Mouse (Mus musculus) fibroblast of lung, adult 2 months (primary cell): ENCODE results near the gene Prox2.

Source experiments
- DNase-seq: peaks from one replicate; pipeline ENCODE4 v3.0.0-alpha.2; 2011; ENCODE audit warnings: low read depth

Gene Prox2

DNA sequence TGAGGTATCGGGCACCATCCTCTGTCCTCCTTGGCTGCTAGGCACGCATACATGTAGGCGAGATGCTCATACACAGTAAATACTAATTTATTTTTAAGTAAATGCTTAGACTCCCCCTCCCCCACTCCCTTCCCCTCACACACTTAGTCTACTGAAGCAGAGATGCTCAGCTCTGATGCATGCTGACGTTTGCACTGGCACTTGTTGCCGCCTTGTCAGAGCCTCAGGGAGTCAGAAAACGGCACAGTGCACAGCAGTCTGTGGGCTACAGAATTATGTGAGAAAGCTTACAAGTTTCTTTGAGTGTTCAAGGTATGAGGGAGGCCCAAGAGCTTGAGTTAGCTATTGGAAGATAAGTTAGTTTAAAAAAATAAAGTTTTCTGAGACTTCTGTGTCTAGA lies 20.8 kb upstream of the Prox2 start:
- DNase-seq, result no peak

DNA sequence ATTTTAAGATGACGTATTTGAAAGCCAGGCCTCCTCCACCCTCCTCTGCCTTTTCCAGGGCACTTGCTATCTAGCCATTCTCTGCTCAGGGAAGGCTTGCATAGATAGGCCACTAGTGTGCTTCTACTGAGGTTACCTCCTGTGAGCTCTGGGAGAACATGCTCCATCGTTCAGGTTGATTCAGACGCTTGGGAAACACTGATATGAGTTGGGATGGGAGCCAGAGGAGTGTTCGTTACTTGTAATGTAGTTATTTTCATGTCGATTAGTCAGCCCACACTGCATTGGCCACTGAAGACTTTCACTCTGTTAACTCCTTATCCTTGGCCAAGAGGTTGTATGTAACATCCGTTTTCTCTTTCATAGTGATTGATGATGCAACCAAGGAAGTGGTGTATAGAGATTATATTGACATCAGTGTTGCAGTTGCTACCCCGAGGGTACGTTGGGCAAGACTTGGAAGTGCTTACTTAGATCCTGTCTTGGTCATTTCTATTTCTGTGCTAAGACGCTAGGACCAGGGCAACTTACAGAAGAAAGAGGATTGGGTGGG lies 18.9 kb upstream of the Prox2 start:
- DNase-seq, result no peak

DNA sequence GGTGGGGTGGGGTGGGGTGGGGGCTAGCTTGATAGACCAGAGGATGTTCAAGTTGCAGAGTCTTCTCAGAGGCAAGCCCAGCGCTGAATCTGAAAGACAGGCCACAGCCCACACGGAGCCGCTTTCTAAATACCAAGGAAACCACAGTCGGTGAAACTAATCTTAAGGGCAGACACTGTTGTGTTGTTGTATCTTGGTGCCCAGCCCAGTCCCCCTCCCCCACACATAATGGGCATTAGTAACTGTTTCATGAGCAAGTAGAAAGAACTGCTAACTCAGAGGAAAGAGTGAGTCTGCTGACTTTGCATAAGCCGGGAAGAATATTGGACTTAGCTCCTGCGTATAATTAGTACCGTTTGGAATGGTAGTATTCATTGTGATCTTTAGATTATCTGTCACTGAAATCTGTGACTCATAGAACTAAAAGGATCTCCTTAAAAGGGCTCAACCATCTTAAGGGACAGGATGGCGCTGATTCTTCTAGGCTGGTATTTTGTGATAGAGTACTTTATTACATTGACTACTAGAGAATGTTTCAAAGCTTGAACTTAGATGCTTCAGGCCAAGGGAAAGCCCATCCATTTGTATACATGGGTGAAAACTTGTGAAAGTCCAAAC lies 16.5 kb upstream of the Prox2 start:
- DNase-seq, result peak; percentile 90

DNA sequence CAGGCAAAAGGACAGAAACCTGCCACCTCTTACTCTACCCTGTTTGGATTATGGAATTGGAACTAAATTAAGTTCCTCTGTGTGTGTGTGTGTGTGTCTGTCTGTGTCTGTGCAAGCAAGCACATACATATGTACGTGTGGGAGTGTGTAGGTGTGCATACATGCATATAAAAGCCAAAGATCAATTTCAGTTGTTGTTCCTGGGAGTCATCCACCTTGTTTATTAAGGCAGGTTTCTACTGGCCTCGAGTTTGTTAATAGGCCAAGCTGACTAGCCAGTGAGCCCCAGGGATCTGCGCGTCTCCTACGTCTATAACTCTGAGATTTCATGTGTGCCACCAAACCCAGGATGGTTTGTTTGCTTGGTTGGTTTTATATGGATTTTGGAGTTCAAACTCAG lies 14.2 kb upstream of the Prox2 start:
- DNase-seq, result no peak

DNA sequence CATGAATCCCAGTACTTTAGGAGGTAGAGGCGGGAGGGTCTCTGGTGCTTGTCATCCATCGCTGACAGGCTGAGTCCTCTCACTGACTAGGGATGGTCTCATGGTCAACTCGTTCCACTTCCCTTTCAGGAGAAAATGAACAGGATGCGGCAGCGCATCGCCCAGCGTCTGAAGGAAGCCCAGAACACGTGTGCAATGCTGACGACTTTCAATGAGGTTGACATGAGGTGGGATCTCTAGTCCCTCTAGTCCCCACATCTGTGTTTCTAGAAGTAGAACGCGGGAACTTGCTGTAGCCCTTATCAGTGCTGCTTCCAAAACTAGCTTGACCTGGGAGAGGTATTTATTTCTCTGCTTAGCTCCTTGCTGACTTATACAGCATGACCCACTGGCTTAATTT lies 13.1 kb upstream of the Prox2 start:
- no peak for DNase-seq

DNA sequence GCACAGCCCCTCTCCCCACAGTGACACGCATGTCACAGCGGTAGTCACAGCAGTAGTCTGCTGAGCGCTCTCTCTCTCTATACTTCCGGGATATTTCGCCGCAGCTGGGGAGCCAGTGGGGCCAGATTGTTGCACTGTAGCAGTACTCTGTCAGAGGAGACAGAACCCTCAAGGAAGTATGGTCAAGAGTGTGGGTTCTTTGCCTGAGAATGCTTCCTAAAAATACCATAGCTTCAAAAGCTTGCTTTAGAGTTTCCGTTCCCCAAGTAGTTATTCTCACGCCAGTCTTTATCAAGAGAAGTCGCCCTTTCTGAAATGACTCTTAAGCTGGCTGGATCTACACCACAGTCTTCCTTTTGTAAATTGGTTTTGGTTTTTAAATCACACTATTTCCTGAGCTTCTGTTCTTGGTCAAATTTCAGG lies 12.6 kb upstream of the Prox2 start:
- no peak for DNase-seq

DNA sequence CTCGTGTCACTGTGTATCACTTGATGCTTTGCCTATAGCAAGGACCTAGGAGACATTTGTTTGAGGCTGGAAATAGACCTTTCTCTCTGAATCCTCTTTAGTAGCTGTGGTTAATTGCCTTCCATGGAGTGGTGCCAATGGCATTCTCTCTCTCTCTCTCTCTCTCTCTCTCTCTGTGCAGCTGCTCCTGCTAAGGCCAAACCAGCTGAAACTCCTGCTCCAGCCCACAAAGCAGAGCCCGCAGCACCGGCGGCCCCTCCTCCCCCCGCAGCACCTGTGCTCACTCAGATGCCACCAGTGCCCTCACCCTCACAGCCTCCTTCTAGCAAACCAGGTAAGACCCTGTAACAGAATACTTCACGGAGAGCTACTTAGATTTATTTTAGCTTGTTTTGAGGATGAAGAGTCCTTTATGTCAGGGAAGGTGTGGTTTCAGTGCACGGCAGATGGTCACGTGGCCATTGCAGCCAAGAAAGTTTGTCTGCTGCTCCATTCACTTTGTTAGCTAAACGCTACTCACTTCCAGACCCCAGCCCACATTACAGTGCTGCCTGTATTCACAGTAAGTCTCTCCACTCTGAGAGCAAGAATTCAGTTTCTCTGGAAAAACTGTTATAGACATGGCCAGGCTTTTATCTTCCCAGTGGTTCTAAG lies 11.4 kb upstream of the Prox2 start:
- DNase-seq, result no peak

DNA sequence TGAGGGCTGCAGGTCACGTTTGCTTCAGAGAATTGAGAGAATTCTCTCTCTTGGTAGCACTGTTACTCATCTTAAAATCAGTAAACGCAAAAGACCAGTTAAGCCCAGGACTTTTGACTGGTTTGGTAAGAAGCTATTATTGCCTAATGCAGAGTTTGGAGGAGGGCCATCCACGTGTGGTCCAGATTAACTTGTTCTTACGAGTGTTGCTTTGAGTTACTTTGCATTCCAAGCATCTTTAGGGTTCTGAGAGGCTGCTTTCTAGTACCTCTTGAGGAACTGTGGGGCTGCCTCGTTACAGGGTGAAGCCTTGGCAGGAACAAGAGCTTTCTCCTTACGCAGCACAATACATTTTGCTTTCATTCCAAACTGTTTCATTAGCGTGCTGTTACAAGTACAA lies 5.1 kb upstream of the Prox2 start:
- DNase-seq, result peak; percentile 78

DNA sequence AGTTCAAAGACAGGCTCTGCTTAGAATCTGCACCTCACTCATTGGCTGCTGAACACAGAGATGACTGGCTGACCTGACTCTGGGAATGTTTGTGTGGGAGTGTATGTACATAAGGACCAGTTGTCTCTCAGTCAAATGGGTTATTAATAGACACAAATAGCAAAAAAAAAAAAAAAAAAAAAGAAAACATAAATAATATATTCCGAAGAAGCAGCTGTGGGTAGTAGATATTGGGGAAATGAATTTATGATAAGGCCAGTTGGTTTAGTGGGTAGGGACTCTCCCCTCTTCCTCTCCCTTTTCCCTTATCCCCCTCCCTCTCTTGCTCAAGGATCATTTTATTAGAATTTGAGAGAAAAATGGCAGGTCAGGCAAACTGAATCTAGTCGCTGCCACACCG lies 3.4 kb upstream of the Prox2 start:
- DNase-seq, result no peak

DNA sequence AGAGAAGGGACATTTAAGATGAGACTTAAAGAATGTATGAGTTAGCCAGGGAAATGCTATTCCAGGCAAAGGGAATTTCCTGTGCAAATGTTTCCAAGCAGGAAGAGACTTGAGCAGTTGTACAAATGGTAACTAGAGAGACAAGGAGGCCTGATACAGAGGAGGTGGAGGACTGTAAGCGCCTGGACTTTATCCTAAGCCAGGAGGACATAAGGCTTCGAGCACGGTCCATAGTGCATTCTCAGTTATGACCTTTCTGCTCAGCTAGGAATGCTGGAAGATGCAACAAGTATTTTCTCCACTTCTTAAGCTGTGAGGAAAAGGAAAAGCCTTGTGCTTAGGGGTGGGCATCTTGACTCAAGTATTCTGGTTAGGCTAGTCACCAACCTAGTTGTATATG lies 2.8 kb upstream of the Prox2 start:
- no peak for DNase-seq

DNA sequence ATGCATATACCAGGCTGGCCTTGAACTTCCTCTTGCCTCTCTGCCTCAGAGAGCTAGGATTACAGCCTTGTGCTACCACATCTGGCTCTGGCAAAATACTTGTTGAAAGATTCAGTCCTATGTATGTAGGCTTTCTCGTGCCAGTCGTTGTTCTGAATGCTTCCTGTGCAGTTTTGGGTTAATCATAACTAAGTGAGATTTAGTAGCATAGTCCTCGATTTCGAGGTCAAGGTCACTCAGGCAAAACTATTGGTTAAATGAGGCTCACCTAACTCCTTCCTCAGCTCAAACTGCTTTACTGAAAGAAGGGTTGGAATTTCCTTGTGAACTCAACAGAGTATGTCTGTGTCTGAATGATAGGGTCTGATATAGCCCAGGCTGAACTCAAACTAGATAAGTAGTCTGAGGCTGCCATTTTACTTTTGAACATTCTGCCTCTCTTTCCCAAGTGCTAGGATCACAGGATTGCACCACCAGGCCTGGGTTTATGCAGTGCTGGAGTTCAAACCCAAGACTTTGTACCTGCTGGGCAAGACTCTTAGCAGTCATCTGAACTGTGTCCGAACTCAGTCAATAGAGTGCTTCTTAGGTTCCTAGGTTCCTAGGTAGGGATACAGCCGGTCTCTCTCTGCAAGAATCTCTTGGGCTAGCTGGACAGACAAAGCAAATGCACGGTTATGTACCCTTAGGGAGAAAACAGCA lies 2.1 kb upstream of the Prox2 start:
- DNase-seq, result no peak

DNA sequence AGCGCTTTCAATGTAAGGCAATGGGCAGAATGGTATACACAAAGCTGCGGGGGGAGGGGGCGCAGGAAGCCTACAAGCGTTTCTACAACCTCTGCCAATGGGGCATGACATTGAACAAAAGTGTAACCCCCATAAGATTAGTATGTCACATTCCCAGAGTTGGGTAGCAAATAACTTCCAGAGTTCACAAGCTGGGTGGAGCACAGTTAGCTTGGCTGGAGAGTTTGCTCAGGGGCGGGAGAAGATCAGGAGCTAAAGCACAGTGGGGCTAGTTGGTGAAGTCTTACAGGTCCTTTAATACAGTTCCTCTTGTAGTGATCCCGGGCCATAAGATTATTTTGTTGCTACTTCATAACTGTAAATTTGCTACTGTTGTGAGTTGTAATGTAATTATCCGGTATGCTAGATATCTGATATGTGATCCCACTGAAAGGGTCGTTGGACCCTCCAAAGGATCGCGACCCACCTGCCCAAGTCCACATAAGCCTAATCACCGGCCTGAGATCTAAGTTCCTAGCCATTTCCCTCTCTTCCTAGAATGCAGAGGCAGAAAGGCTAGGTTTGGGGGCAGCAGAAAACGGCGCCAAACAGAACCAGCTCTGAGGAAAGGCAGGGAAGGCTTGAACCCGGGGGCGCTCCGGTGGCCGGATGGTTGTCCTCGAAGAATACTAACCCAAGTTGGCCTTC lies 405 bp downstream of the Prox2 start:
- no peak for DNase-seq

DNA sequence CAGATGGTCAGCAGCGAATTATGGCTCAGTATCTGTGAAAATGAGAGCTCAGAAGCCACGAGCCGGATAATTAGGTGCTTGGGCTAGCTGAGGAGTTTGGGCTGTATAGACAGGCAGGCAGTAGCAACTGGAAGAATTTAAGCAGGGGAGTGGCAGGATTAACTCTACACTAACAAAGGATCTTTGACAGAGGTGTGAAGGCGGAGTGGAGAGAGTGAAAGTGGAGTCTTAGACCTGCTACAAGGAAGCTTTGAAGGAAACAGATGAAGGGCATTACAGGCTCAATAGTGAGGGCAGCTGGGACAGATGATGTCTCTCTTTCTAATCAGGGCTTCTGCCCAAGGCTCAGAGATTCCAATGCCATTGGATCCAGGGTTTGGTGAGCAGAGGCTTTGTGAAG lies 1.1 kb downstream of the Prox2 start:
- DNase-seq, result no peak

DNA sequence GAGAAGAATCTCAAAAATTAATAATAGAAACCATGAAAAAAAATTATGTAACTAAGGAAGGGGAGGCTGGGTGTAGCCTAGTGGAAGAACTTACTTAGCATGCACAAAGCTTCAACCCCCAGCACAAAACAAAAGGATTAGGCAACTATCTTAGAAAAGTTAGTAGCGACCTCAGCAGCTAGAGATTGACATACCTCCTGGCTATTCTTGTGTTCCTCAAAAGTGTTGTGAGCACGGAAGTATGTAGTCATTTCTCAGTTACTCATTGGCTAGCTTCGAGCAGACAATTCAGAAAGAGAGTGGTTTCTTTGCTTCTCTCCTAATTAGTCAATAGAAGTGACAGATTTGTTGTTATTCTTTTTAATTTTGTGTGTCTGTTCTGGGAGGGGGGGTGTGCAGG lies 1.9 kb downstream of the Prox2 start:
- no peak for DNase-seq

DNA sequence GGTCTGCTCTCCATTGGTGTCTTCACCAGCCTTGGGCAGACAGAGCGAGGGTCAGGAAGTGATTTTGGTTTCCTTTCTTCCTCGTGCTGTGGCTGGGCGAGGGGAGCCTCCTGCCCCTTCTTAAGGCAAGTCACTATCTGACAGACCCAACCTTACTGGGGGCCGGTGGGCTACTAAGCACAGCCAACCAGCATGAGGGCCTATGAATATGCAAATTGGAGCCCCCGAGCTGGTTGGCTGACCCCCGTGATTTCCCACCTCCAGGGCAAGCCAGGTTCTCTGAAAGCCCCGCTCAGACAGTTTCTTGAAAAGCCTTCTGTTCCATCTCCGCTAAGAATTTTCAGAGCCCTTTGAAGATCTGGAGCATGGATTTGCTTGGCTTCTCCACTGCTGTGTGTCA lies 4.3 kb downstream of the Prox2 start:
- no peak for DNase-seq

DNA sequence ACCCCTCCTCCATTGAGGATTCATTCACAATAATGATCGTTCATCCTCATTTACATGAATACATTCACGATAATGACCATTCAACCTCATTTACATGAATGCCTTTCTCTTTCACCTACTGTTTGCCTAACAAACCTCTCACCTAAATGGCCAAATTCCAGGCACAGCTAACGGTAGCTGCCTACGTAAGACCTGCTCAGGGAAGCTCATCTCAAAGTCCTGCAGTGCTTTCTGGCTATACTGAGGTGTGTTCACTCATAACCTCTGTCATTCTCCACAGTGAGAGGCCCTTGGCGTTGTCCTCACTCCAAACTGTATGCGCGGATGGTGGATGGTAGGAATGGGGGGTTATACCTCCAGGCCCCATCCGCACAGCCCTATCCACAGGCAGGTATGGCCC lies 5.8 kb downstream of the Prox2 start:
- no peak for DNase-seq

DNA sequence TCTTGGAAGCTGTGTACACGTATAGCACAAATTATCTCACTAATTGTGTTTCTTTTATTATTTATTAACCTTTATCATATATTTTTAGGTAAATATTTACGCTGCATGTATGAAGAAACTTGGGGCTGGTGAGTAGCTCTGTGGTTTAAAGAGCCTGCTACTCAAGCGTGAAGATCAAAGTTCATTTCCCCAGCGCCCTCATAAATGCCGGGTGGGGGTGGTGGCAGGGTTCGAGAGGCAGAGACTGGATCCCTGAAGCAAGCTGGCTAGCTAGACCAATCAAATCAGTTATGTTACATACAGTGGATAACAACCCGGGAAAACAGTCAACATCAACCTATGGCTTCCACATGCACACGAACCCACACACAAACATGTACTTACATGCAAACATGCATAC lies 7.5 kb downstream of the Prox2 start:
- DNase-seq, result no peak

DNA sequence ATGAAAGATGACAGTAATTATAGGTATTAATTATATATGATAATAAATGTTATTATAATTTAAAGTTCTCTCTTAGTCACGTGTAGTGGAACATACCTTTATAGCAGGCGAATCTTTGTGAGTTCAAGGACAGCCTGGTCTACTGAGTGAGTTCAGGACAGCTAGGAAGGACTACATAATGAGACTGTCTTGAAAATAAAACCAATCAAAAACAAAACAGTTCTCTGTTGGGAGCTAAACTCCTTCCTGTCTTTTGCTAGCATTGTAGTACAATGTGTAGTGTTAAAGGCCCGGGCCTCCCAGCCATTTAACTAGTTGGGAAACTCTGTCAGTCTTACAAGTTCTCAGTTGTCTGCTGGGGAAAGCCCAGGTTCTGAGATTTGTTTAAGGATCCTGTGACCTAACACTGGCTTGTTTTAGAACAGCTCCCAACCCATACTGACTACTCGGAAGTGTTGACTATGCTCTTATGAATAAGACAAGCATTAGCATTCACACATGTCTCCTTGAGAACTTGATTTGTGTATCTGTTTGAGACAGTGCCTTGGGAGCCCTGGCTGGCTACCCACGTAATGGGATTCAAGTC lies 8.9 kb downstream of the Prox2 start:
- no peak for DNase-seq

DNA sequence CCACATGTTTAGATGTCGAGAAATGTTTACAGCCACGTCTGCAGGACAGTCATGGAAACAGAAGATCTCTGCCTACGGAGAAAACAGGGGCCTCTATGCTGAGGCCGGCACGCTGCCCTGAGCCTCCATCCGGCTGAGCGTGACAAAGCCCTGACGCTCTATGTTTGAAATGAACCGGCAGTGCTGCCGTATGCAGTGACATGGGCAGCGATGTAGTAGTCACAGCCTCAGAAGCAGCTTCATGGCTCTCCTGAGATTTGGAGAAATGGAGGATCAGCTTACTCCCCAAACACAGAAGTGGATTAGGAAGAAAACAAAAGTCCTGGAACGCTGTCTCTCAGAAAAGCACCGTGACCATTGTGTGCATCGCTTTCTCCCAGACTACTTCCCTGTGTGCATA lies 9.6 kb downstream of the Prox2 start:
- DNase-seq, result no peak

DNA sequence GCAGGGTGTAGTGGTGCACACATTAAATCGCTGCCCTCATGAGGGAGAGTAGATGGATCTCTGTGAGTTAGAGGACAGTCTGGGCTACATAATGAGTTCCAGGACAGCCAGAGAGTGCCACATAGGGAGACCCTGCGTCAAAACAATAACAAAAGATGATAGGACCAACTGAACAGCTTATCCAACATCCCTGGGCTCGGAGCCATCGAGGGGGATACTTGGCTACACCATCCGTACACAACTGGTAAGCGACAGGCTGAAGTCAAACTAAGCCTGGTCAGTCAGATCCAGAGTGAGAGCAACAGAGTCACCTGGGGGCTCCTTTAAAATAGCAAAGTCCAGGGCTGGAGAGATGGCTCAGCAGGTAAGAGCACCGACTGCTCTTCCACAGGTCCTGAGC lies 14.7 kb downstream of the Prox2 start:
- no peak for DNase-seq

DNA sequence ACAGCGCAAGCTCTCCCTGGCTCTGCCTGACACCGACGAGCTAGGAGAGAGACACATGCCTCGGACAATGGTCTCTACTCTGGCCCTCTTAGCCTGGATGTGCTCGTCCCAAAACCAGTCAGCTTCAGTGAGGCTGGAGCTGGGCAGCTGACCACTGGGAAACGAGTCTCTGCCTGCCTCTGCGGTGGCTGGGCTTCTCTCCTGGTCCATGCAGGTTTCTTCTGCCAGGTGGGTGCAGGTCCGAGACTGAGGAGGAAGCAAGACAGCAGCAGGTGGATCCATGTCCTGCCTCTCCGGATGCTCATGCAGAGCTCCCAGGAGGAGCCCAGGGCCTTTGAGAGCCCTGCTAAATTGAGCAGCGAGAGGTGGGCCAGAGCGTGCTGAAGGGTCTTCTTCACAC lies 15.4 kb downstream of the Prox2 start:
- DNase-seq, result no peak

DNA sequence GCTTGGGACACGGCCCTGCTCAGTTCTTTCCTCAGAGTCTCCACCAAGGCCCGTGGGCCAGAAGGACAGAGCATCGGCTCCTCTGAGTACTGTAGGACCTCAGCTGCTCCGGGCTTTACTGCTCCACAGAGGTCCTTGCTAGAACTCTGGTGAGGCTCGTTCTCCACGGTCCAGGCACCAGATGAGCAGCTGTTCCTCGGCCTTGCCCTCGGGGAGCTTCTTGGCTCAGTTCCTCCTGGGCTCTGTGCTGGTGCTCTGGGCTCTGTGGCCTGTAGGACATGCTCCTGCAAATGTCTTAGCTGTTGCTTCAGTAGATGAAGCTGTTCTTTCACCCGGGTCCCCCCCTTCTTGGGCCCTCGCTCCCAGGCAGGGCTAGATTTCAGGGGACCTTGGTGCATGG lies 15.9 kb downstream of the Prox2 start:
- no peak for DNase-seq

DNA sequence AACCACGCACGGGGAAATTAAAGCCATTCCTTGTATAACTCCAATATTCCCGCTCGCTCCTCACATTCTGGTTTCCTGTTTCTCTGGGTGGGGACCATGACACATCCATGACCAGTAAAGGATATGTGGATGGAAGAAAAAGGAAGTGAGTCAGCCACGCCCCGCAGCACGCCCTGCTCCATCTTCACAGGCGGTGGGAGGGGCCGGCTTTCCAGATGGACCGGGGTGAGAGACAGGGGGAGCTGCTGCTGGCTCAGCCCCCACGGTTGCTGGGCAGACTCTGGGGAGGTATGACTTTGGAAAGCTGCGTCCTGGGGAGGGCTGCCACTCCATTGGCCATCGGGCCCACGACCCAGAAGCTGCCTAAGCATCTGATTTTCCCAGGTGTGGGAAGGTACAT lies 16.5 kb downstream of the Prox2 start:
- no peak for DNase-seq
